26 mouse cellular contexts compared by ENCODE assay signal in genomic region chr9:68122266-68122665, GRCm38 (mm10).
DNase-seq lines count a peak whose midpoint lies in the region; ATAC-seq and TF ChIP-seq lines count a peak whose summit lies in the region.
"Had no signal": no experiment of that assay in that cellular context is flagged by ENCODE, and none has a peak within 500 bp of the region (broad histone marks: within the 10 kb centered on the region; RNA-seq: fewer than 3 reads in every experiment).

No protein-coding gene starts in this region.

- no peak for TF ChIP-seq CTCF in lung, embryonic 14.5 days (IDR thresholded peaks at IDR 0.05; ENCODE audit: low read depth)

- WGBS in lung, embryonic 14.5 days, result 36% methylated on average over 3 of the region's 3 CpGs
- 26% methylated on average over 3 of the region's 3 CpGs for WGBS in embryonic facial prominence, embryonic 14.5 days

- DNase-seq in embryo, embryonic 10 days (ENCODE audit: low spot score), result peak; percentile 71
- DNase-seq in embryo, embryonic 9.5 days (ENCODE audit: extremely low spot score), result no peak
- peak; percentile 69 for DNase-seq in lung, embryonic 14.5 days
- no peak for DNase-seq in lung, postnatal 36 days
- peak; percentile 33 for DNase-seq in embryonic facial prominence, embryonic 14.5 days (ENCODE audit: low spot score)
- peak; percentile 51 for DNase-seq in mesoderm, embryonic 11.5 days (ENCODE audit: low read depth, low spot score)
- no peak for DNase-seq in urinary bladder, postnatal 4 days (ENCODE audit: low spot score in 2 of 2)
- DNase-seq in adipocyte (ENCODE audit: low spot score), result no peak
- DNase-seq: adrenal gland, adult 2 months; cerebellum, adult 18-20 months; cerebellum, postnatal 25 days; kidney, adult 2 months; kidney, postnatal 25 days; layer of hippocampus, postnatal 36 days; lung, postnatal 4 days; thymus, adult 2 months had no signal

- no peaks in the 10 kb centered on the region for H3K27me3 ChIP-seq in lung, embryonic 14.5 days (ENCODE audit: insufficient read depth, low read length)
- no peaks in the 10 kb centered on the region for H3K27me3 ChIP-seq in embryonic facial prominence, embryonic 14.5 days (replicated peaks; ENCODE audit: control insufficient read depth, insufficient read depth, low read length)
- H3K27me3 ChIP-seq: embryonic facial prominence, embryonic 12.5 days; forebrain, embryonic 12.5 days; limb, embryonic 15.5 days; lung, embryonic 15.5 days had no signal

- no peak for ATAC-seq in lung, embryonic 14.5 days (ENCODE audit: insufficient read depth)
- ATAC-seq in embryonic facial prominence, embryonic 14.5 days (ENCODE audit: low read depth), result no peak
- ATAC-seq: inflammation-experienced regulatory T-cells, adult 6 months; midbrain, embryonic 16.5 days had no signal

- no peak overlapping the region for H3K9ac ChIP-seq in lung, embryonic 14.5 days
- H3K9ac ChIP-seq in embryonic facial prominence, embryonic 14.5 days (ENCODE audit: low read depth, low read length), result no peak overlapping the region
- H3K9ac ChIP-seq: embryonic facial prominence, embryonic 12.5 days; forebrain, embryonic 12.5 days; limb, embryonic 15.5 days; liver, embryonic 14.5 days; lung, embryonic 15.5 days had no signal

- no peaks in the 10 kb centered on the region for H3K4me1 ChIP-seq in lung, embryonic 14.5 days (ENCODE audit: insufficient read depth)
- no peaks in the 10 kb centered on the region for H3K4me1 ChIP-seq in embryonic facial prominence, embryonic 14.5 days (ENCODE audit: control insufficient read depth, insufficient read depth, low read length)
- H3K4me1 ChIP-seq: embryonic facial prominence, embryonic 12.5 days; forebrain, embryonic 12.5 days; limb, embryonic 15.5 days; lung, embryonic 15.5 days had no signal

- no peaks in the 10 kb centered on the region for H3K36me3 ChIP-seq in lung, embryonic 14.5 days (ENCODE audit: insufficient read depth)
- H3K36me3 ChIP-seq in embryonic facial prominence, embryonic 14.5 days (ENCODE audit: control insufficient read depth, insufficient read depth, low read length), result no peaks in the 10 kb centered on the region
- H3K36me3 ChIP-seq: embryonic facial prominence, embryonic 12.5 days; forebrain, embryonic 12.5 days; limb, embryonic 15.5 days; lung, embryonic 15.5 days had no signal

- no peaks in the 10 kb centered on the region for H3K9me3 ChIP-seq in lung, embryonic 14.5 days (ENCODE audit: low read depth, low read length)
- H3K9me3 ChIP-seq in embryonic facial prominence, embryonic 14.5 days (ENCODE audit: control insufficient read depth, low read length), result no peaks in the 10 kb centered on the region
- H3K9me3 ChIP-seq: embryonic facial prominence, embryonic 12.5 days; forebrain, embryonic 12.5 days; limb, embryonic 15.5 days; lung, embryonic 15.5 days had no signal

- H3K4me3 ChIP-seq in lung, embryonic 14.5 days (ENCODE audit: low read depth, low read length), result no peak overlapping the region
- H3K4me3 ChIP-seq in embryonic facial prominence, embryonic 14.5 days (ENCODE audit: low read depth, low read length), result no peak overlapping the region
- H3K4me3 ChIP-seq: embryonic facial prominence, embryonic 12.5 days; erythroblast, embryonic 14.5 days; forebrain, embryonic 12.5 days; limb, embryonic 15.5 days; lung, embryonic 15.5 days had no signal

- H3K27ac ChIP-seq in lung, embryonic 14.5 days (ENCODE audit: low read depth), result no peak overlapping the region
- H3K27ac ChIP-seq in embryonic facial prominence, embryonic 14.5 days (replicated peaks; ENCODE audit: low read depth, low read length), result no peak overlapping the region
- H3K27ac ChIP-seq: embryonic facial prominence, embryonic 12.5 days; forebrain, embryonic 12.5 days; limb, embryonic 15.5 days; liver, embryonic 14.5 days; lung, embryonic 15.5 days; stomach, postnatal 0 days had no signal

- H3K4me2 ChIP-seq in lung, embryonic 14.5 days, result no peak overlapping the region
- no peak overlapping the region for H3K4me2 ChIP-seq in embryonic facial prominence, embryonic 14.5 days (ENCODE audit: low read depth, low read length)
- H3K4me2 ChIP-seq: embryonic facial prominence, embryonic 12.5 days; forebrain, embryonic 12.5 days; heart, embryonic 11.5 days; limb, embryonic 15.5 days; lung, embryonic 15.5 days had no signal

Comparison
In these comparisons a context has a peak if more than half of its experiments do, and no peak if none do; other contexts are left out.
1. DNase-seq: peak in embryo, embryonic 10 days (single experiment), lung, embryonic 14.5 days (single experiment), embryonic facial prominence, embryonic 14.5 days (single experiment) and mesoderm, embryonic 11.5 days (single experiment); none in embryo, embryonic 9.5 days (single experiment), lung, postnatal 36 days (single experiment), urinary bladder, postnatal 4 days (0 of 2) and adipocyte (single experiment).